Mouse (Mus musculus) thymus, adult 2 months (tissue): ENCODE data around the gene Ifna6.

Experiments used
- CTCF ChIP-seq: fragments of 200-500 bp; IDR thresholded peaks from 2 replicates; pipeline ENCODE4 v1.5.1; 2012; ENCODE audit warnings: mild to moderate bottlenecking, control low read depth, low read length, moderate library complexity, borderline replicate concordance; ENCODE audit not compliant: control insufficient read depth, poor library complexity, insufficient read depth; ENCODE audit errors: extremely low read depth
- POLR2A ChIP-seq: fragments of 200-500 bp; IDR thresholded peaks from 2 replicates; pipeline ENCODE4 v1.6.1; 2012; ENCODE audit warnings: mild to moderate bottlenecking, low read length, control low read depth, moderate library complexity; ENCODE audit not compliant: control insufficient read depth, poor library complexity, insufficient read depth; ENCODE audit errors: extremely low read depth

DNA sequence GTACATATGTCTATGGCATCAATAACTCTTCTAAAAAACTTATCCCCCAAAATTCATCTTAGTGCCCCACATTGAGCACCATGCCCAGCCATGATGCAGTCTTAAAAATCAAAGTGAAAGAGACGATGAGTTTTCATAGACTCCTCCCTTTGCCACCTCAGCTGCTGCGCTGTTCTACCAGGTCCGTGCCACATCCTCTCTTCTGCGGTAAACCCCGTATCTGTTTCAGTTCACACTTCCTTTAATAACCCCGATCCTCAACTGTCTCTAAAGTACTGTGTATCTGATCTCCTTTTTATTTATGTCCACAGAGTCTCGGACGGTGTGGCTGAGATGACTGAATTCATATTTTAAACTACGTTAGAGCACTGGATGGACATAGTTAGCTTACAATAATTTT, 37.4 kb downstream of the Ifna6 start:
- TF ChIP-seq CTCF (no peak), POLR2A (no peak)
